Mouse (Mus musculus) liver, adult 2 months (tissue): ENCODE measurements at regions not wholly inside any gene's neighbourhood (a gene's known extent, or its start where the extent isn't known, plus 50 kb on each side); places are given as distances from the start of the nearest gene placed in this dataset.

ENCODE experiments used
- DNase-seq: peaks from one replicate; pipeline ENCODE4 v3.0.0-alpha.2; 2011; ENCODE audit warnings: low read depth, low spot score; ENCODE audit errors: extremely low read depth
- H3K27ac ChIP-seq: fragments of 200-500 bp; replicated peaks from 2 replicates; pipeline ENCODE4 v1.5.1; 2012; ENCODE audit warnings: low read depth, mild to moderate bottlenecking, control low read depth, inconsistent platforms, low read length; ENCODE audit not compliant: insufficient read depth
- H3K27me3 ChIP-seq: fragments of 200-500 bp; 2 replicates; pipeline ENCODE4 v1.6.1; 2012; ENCODE audit warnings: mild to moderate bottlenecking, moderate library complexity, low read length, inconsistent platforms; ENCODE audit not compliant: control insufficient read depth, insufficient read depth
- H3K36me3 ChIP-seq: fragments of 200-500 bp; 2 replicates; pipeline ENCODE4 v1.6.1; 2012; ENCODE audit warnings: low read length, inconsistent platforms; ENCODE audit not compliant: control insufficient read depth, insufficient read depth
- H3K4me1 ChIP-seq: fragments of 200-500 bp; 2 replicates; pipeline ENCODE4 v1.6.1; 2011; ENCODE audit warnings: low read length; ENCODE audit not compliant: control insufficient read depth, insufficient read depth
- H3K4me3 ChIP-seq: fragments of 200-500 bp; 2 replicates; pipeline ENCODE4 v1.5.1; 2011; ENCODE audit warnings: low read depth, mild to moderate bottlenecking, control low read depth, low read length, moderate library complexity; ENCODE audit not compliant: insufficient read depth
- H3K79me2 ChIP-seq: fragments of 200-500 bp; 2 replicates; pipeline ENCODE4 v1.6.1; 2012; ENCODE audit warnings: inconsistent platforms, mild to moderate bottlenecking, low read length, moderate library complexity; ENCODE audit not compliant: control insufficient read depth, insufficient read depth
- H3K9ac ChIP-seq: fragments of 200-500 bp; 2 replicates; pipeline ENCODE4 v1.6.1; 2012; ENCODE audit warnings: low read depth, mild to moderate bottlenecking, control low read depth, inconsistent platforms, low read length
- CTCF ChIP-seq: fragments of 200-500 bp; IDR thresholded peaks from 2 replicates; pipeline ENCODE4 v1.5.1; 2011; ENCODE audit warnings: low read depth, low read length, control low read depth
- POLR2A ChIP-seq: fragments of 200-500 bp; IDR thresholded peaks from 2 replicates; pipeline ENCODE4 v1.6.1; 2011; ENCODE audit warnings: low read length, control low read depth; ENCODE audit not compliant: insufficient read depth; ENCODE audit errors: extremely low read depth
- WGBS: fragments of 180-500 bp; shearing (Covaris S2); methylation state at CpG from one replicate; pipeline ENCODE4 v1.1.7; 2018; 5-methylcytosine and 5-hydroxymethylcytosine counted together

GRCm38 (mm10) chr15:41154551-41155151, 1020.5 kb downstream of the 9330182O14Rik start:
- H3K4me3 ChIP-seq = no peak overlapping the region
- TF ChIP-seq POLR2A (no peak), CTCF (no peak)
- 40% methylated on average over 7 of the region's 7 CpGs for WGBS
- DNase-seq = no peak
- no peaks in the 10 kb centered on the region for H3K79me2 ChIP-seq
- no peaks in the 10 kb centered on the region for H3K27me3 ChIP-seq
- H3K9ac ChIP-seq = no peak overlapping the region
- H3K36me3 ChIP-seq = no peaks in the 10 kb centered on the region
- peaks cover 5% of the 10 kb centered on the region; the same call in 1 of the 2 replicates for H3K4me1 ChIP-seq
- H3K27ac ChIP-seq = no peak overlapping the region

- TF ChIP-seq CTCF (no peak), POLR2A (no peak)
- DNase-seq = peak; percentile 14
- no peaks in the 10 kb centered on the region for H3K36me3 ChIP-seq
- WGBS = 10% methylated on average over 16 of the region's 16 CpGs
- no peak overlapping the region for H3K9ac ChIP-seq
- H3K4me3 ChIP-seq = no peak overlapping the region
- no peak overlapping the region for H3K27ac ChIP-seq
- no peaks in the 10 kb centered on the region for H3K79me2 ChIP-seq
- no peaks in the 10 kb centered on the region for H3K27me3 ChIP-seq
- H3K4me1 ChIP-seq = peaks cover 5% of the 10 kb centered on the region; the same call in 1 of the 2 replicates
Observed at GRCm38 (mm10) chr15:41155169-41155638, 1021.0 kb downstream of the 9330182O14Rik start.

- Histone ChIP-seq H3K27me3 (no peaks in the 10 kb centered on the region), H3K4me3 (no peak overlapping the region), H3K79me2 (no peaks in the 10 kb centered on the region), H3K27ac (no peak overlapping the region), H3K36me3 (no peaks in the 10 kb centered on the region), H3K9ac (no peak overlapping the region), H3K4me1 (peaks cover 5% of the 10 kb centered on the region; the same call in 1 of the 2 replicates)
- TF ChIP-seq POLR2A (no peak), CTCF (no peak)
- DNase-seq = no peak
Observed at GRCm38 (mm10) chr15:41157802-41158201, 1023.6 kb downstream of the 9330182O14Rik start.

- Histone ChIP-seq H3K27ac (no peak overlapping the region), H3K36me3 (no peaks in the 10 kb centered on the region), H3K4me1 (peaks cover 3% of the 10 kb centered on the region), H3K9ac (no peak overlapping the region), H3K4me3 (no peak overlapping the region), H3K27me3 (no peaks in the 10 kb centered on the region), H3K79me2 (no peaks in the 10 kb centered on the region)
- WGBS = 46% methylated on average over 8 of the region's 8 CpGs
- DNase-seq = peak; percentile 9
- no peak for TF ChIP-seq POLR2A
Observed at GRCm38 (mm10) chr15:41162268-41162667, 1028.1 kb downstream of the 9330182O14Rik start.

- Histone ChIP-seq H3K4me1 (peaks cover 3% of the 10 kb centered on the region), H3K9ac (no peak overlapping the region), H3K36me3 (no peaks in the 10 kb centered on the region), H3K4me3 (no peak overlapping the region), H3K27me3 (no peaks in the 10 kb centered on the region), H3K79me2 (no peaks in the 10 kb centered on the region), H3K27ac (no peak overlapping the region)
- peak; percentile 45 for DNase-seq
- TF ChIP-seq POLR2A (no peak), CTCF (peak; percentile 64)
- WGBS = 3% methylated on average over 8 of the region's 8 CpGs
Observed at GRCm38 (mm10) chr15:41162793-41163192, 1028.6 kb downstream of the 9330182O14Rik start.

GRCm38 (mm10) chr15:41163643-41164358, 1029.6 kb downstream of the 9330182O14Rik start:
- WGBS = 17% methylated on average over 8 of the region's 8 CpGs
- Histone ChIP-seq H3K4me1 (peaks cover 3% of the 10 kb centered on the region), H3K36me3 (no peaks in the 10 kb centered on the region), H3K27ac (no peak overlapping the region), H3K27me3 (no peaks in the 10 kb centered on the region), H3K4me3 (peak overlapping the region; percentile 48; the same call in 1 of the 2 replicates), H3K79me2 (no peaks in the 10 kb centered on the region), H3K9ac (no peak overlapping the region)
- peak; percentile 67 for DNase-seq
- TF ChIP-seq POLR2A (no peak), CTCF (peak; percentile 51; the same call in 1 of the 2 replicates)
